Mouse (Mus musculus): ENCODE data around the gene Ndc1. TPM values are rescaled to one million over a fixed set of nuclear protein-coding genes. Genes with fewer than 3 reads are reported as not detected.

Gene Ndc1
- total and polyA plus RNA-seq, 3 experiments: 10.2 to 15.4 (median 11.3) TPM

DNA sequence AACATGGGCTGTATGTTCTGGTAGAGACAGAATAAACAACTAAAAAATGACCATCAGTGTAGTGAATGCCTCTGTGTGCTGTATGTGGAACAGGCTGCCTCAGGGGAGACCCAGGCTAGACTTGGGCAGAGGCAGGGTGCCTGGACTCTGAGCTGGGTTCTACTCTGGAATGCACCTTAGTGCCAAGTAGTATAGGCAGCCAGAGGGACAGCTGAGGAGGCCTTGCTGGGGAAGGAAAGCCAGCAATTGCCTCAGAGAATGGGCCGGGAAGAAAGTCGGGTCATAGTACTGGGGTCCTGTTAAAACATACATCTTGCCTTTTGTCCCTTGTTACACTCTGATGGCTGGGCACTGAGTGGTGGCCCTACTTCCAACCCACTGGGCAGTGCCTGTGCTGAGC lies 91.9 kb downstream of the Ndc1 start:
- H3K27ac ChIP-seq: no peak overlapping the region
- H3K4me3 ChIP-seq: no peak overlapping the region
- no peak for TF ChIP-seq EP300 (IDR thresholded peaks at IDR 0.05; ENCODE audit: insufficient read depth, low read depth, low read length)
- H3K4me1 ChIP-seq (ENCODE audit: control insufficient read depth, insufficient read depth, low read length): no peaks in the 10 kb centered on the region
- H3K79me2 ChIP-seq (replicated peaks; ENCODE audit: control insufficient read depth, insufficient read depth, low read length): no peaks in the 10 kb centered on the region
- H3K27me3 ChIP-seq (ENCODE audit: control insufficient read depth, insufficient read depth, low read length): no peaks in the 10 kb centered on the region; the same call in 1 of the 2 replicates
- no peak for DNase-seq
- no peak overlapping the region for H3K9ac ChIP-seq (ENCODE audit: low read depth, low read length)
- 80% methylated on average over 2 of the region's 2 CpGs for WGBS
- intact Hi-C loops (cut with DNase I): no loop called here
- H3K36me3 ChIP-seq (ENCODE audit: control insufficient read depth, insufficient read depth, low read length): no peaks in the 10 kb centered on the region

DNA sequence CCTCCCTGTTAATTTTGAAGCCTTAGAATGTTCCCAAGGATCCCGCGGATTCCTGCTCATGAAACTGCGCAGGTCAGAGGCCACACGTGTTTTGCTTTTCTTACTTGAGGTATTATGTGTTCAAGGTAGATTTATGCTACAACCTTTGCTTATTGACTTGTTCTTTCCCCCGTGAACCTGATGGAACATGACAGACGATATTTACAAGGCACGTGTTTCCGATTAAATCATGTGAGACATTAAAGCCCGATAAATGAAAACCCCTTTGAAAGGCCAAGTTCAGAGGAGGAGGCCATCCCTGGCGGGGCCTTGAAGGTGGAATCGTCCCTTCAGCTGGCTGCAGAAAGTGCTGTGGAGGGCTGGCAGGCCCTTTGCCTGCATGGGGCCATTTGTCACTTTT lies 92.9 kb downstream of the Ndc1 start:
- H3K27me3 ChIP-seq (ENCODE audit: control insufficient read depth, insufficient read depth, low read length): no peaks in the 10 kb centered on the region; the same call in 1 of the 2 replicates
- TF ChIP-seq POLR2A (IDR thresholded peaks at IDR 0.05; ENCODE audit: insufficient read depth, low read depth, low read length) (no peak), CTCF (IDR thresholded peaks at IDR 0.05) (no peak), EP300 (IDR thresholded peaks at IDR 0.05; ENCODE audit: insufficient read depth, low read depth, low read length) (no peak)
- intact Hi-C loops (cut with DNase I): no loop called here
- no peak overlapping the region for H3K4me3 ChIP-seq
- H3K79me2 ChIP-seq (replicated peaks; ENCODE audit: control insufficient read depth, insufficient read depth, low read length): no peaks in the 10 kb centered on the region
- WGBS: 88% methylated on average over 11 of the region's 11 CpGs
- no peaks in the 10 kb centered on the region for H3K36me3 ChIP-seq (ENCODE audit: control insufficient read depth, insufficient read depth, low read length)
- H3K9ac ChIP-seq (ENCODE audit: low read depth, low read length): no peak overlapping the region
- no peaks in the 10 kb centered on the region for H3K4me1 ChIP-seq (ENCODE audit: control insufficient read depth, insufficient read depth, low read length)
- no peak overlapping the region for H3K27ac ChIP-seq
- no peak for DNase-seq

Small RNA genes lying within 50 kb of the gene (microRNA-seq; reads per million reads assigned to microRNA genes)
- gene Gm24804: 0 reads per million in 2 experiments

Other genes starting within 250 kb of the Ndc1 start
- 100 to 1,000 TPM; 132 to 141 TPM for gene Tmem59, start 189.4 kb upstream of the Ndc1 start, total RNA-seq (2021)
- gene Tmem59, start 189.4 kb upstream of the Ndc1 start, polyA plus RNA-seq (2012; rRNA removed): 139 and 212 TPM in 2 replicates
- gene Tceanc2, start 188.7 kb upstream of the Ndc1 start, total RNA-seq (2021): 10 to 100 TPM; 10.1 to 14.7 TPM
- gene Tceanc2, start 188.7 kb upstream of the Ndc1 start, polyA plus RNA-seq (2012; rRNA removed): 3.3 and 4.0 TPM in 2 replicates
- not detected for gene Ldlrad1, start 158.6 kb upstream of the Ndc1 start, total RNA-seq (2021)
- 2.1 TPM in 1 of 2 replicates, not detected in the other for gene Ldlrad1, start 158.6 kb upstream of the Ndc1 start, polyA plus RNA-seq (2012; rRNA removed)
- 10 to 100 TPM in 1 of 2 experiments, 1 to 10 TPM in 1; 9.6 to 10.1 TPM for gene Lrrc42, start 114.3 kb upstream of the Ndc1 start, total RNA-seq (2021)
- gene Lrrc42, start 114.3 kb upstream of the Ndc1 start, polyA plus RNA-seq (2012; rRNA removed): 5.0 and 8.6 TPM in 2 replicates
- 10 to 100 TPM in 1 of 2 experiments, 1 to 10 TPM in 1; 9.4 to 11.3 TPM for gene Hspb11, start 114.2 kb upstream of the Ndc1 start, total RNA-seq (2021)
- 2.3 and 3.9 TPM in 2 replicates for gene Hspb11, start 114.2 kb upstream of the Ndc1 start, polyA plus RNA-seq (2012; rRNA removed)
- gene Dio1, start 60.6 kb upstream of the Ndc1 start, total RNA-seq (2021): not detected
- gene Dio1, start 60.6 kb upstream of the Ndc1 start, polyA plus RNA-seq (2012; rRNA removed): not detected in 2 replicates
- 10 to 100 TPM; 17.6 to 19.3 TPM for gene Yipf1, start 53.4 kb upstream of the Ndc1 start, total RNA-seq (2021)
- 23.3 and 28.9 TPM in 2 replicates for gene Yipf1, start 53.4 kb upstream of the Ndc1 start, polyA plus RNA-seq (2012; rRNA removed)
- gene Glis1, start 66.8 kb downstream of the Ndc1 start, total RNA-seq (2021): under 1 TPM; 0.30 to 0.52 TPM
- gene Glis1, start 66.8 kb downstream of the Ndc1 start, polyA plus RNA-seq (2012; rRNA removed): 0.18 and 0.29 TPM in 2 replicates

Measured in heart, adult 2 months (tissue).